Mouse (Mus musculus): ENCODE measurements around the gene Calhm1. TPM values are rescaled to one million over a fixed set of nuclear protein-coding genes. Genes with fewer than 3 reads are reported as not detected.
"Not testable (repeated sequence)": the region's sequence is repeated elsewhere in the genome, so short reads cannot be mapped to it uniquely, and the experiment has no call there.

Gene Calhm1
- total RNA-seq, 2 experiments from 2014 or later = not detected

DNA sequence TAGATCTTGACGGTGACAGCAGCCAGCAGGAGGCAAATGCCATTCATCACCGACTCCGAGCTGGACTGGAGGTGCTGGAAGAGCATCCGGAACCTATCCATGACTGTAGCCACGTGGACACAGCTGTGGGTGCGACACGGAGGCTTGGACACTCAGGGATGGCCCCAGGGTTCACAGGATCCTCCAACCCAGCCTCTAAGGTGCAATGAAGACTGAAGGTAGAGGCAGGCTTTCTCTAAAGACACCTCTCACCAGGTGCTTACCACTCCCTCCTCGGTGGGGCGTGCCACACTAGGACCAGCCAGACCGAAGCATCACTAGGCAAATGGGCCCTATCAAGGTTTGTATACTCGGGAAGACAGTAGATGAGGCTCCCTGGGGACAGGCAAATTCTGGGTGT lies 13.6 kb upstream of the Calhm1 start, which contains the start of gene Calhm3:
TSS of gene Calhm3 (minus strand) at position 101 of the 400 bp plus-strand sequence.
- intact Hi-C loops (cut with DNase I) = no loop called here
- no peak for DNase-seq

DNA sequence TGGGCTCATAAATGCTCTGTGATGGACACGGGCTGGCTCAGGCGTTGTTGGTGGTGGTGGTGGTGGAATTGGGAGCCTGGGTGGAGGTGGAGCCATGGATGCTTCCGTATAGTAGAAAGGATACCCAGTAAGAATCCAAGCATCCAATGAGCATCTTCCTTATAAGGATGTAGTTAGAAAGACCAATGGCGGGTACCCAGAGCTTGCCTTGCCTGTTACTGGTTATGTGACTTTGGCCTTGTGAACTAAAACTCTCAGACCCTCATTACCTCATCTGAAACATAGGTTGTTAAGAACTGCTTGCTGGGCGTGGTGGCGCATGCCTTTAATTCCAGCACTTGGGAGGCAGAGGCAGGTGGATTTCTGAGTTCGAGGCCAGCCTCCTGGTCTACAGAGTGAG lies 9.7 kb upstream of the Calhm1 start:
- intact Hi-C loops (cut with DNase I) = no loop called here
- DNase-seq = no peak

DNA sequence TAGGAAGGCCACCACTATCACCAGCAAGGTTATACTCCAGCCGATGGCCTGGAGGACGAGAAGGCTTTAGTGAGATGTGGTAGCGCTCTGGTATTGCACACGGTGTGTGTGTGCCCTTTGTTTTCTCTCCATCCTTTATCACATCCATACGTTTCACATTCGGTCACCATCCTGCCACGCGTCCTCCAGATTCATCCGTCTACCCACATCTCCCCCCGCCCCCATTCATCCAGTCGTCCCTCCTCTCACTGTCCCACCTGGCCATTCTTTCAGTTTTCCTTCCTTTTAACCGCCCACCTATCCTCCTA lies 8.0 kb upstream of the Calhm1 start:
- DNase-seq = no peak
- intact Hi-C loops (cut with DNase I) = no loop called here

- DNase-seq = no peak
- intact Hi-C loops (cut with DNase I) = no loop called here
Observed at GRCm38 (mm10) chr19:47151332-47152061, 7.4 kb upstream of the Calhm1 start.

GRCm38 (mm10) chr19:47149854-47150253 lies 5.8 kb upstream of the Calhm1 start:
- DNase-seq = no peak
- intact Hi-C loops (cut with DNase I) = no loop called here

- DNase-seq = no peak
- intact Hi-C loops (cut with DNase I) = no loop called here
Observed at GRCm38 (mm10) chr19:47148267-47148847, 4.3 kb upstream of the Calhm1 start.

- DNase-seq = no peak
- intact Hi-C loops (cut with DNase I) = no loop called here
Observed at GRCm38 (mm10) chr19:47142438-47142837, 1.6 kb downstream of the Calhm1 start.

DNA sequence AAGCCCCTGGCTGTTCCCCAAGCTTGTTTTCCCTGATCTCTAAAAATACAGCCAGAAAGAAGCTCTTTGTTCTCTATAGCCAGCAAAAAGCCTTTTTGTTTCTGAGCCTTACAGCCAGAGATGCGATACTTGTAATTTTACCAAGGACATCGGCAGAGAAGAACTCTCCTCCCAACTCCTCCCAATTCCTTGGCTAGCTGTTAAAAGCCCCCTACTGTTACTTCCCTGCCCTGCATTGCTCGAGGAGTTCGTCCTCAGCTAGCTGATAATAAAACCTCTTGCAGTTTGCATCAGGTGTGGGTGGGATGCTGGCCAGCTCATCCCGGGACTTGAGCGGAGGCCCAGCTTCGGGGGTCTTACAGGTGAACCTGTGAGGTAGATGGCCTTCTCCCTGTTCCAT lies 4.4 kb downstream of the Calhm1 start:
- DNase-seq; intact Hi-C loops (cut with DNase I): not testable (repeated sequence)

- peak; percentile 58 for DNase-seq
- intact Hi-C loops (cut with DNase I) = no loop called here
Observed at GRCm38 (mm10) chr19:47137771-47138421, 6.2 kb downstream of the Calhm1 start, which contains the start of gene Calhm2. Calhm2 (minus strand) TSS chr19:47138294.

- DNase-seq = peak; percentile 49 to 58
- intact Hi-C loops (cut with DNase I) = no loop called here
Observed at GRCm38 (mm10) chr19:47137051-47137581, 6.9 kb downstream of the Calhm1 start.

GRCm38 (mm10) chr19:47136170-47136569 lies 7.9 kb downstream of the Calhm1 start:
- intact Hi-C loops (cut with DNase I) = no loop called here
- DNase-seq = no peak

DNA sequence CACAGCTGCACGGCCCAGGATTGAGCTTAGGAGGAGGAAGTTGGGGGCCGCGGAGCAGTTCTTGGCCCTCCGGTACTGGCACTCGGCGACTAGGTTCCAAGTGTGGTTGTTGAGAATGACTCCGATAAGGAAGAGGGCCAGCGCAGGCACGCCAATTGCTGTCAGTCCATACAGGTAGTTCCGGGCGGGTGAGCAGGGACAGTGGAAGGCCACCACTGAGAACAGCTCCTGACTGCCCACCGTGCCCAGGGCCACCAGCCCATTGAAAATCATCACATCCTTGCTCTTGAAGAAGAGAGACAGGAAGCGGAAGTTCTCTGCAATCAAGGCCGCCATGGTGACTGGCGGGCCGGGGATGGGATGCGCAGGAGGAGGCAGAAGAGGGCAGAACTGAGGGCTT lies 8.5 kb downstream of the Calhm1 start:
- DNase-seq = no peak
- intact Hi-C loops (cut with DNase I) = no loop called here

- no peak for DNase-seq
- intact Hi-C loops (cut with DNase I) = no loop called here
Observed at GRCm38 (mm10) chr19:47133161-47133560, 10.9 kb downstream of the Calhm1 start.

DNA sequence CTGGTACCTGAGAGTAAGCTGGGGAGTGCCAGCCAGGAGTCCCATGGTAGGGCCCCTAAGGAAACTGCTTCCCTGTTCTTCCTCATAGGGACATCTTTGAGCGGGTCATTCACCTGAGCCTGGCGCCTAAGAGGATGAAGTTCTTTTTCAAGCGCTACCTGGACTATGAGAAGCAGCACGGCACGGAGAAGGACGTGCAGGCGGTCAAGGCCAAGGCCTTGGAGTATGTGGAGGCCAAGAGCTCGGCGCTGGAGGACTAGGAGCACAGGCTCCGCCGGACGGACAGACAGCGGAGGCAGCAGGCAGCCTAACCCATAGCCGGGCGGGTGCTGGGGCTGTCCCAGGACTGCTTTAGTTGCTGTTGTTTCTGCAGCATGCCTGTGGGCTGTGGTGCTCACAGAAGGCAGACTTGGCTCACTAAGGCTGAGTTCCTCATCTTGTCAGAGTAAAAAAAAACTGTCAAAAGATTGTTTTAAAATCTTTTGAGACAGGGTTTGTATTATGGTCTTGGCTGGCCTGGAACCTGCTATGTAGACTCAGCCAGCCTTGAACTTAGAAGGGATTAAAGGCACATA lies 13.4 kb downstream of the Calhm1 start:
- DNase-seq = no peak
- intact Hi-C loops (cut with DNase I) = no loop called here

DNA sequence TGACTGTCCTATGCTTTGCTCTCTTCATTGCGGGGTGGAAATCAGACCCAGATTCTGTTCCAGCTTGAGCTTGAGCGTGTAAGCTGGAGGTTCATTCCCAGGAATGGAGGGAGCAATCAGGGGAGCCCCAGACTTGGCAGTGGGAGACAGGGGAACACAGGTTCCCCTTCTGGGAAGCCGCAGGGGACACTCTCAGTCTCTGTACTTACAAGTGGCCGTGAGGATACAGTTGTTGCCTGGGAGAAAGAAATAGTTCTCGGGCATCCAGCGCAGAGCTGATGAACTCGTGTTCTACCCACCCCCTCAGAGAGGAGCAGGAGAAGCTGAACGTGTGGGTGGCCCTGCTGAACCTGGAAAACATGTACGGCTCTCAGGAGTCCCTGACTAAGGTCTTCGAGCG lies 15.2 kb downstream of the Calhm1 start:
- intact Hi-C loops (cut with DNase I) = loop anchor here (5.0 kb wide), 1 partner anchor 128 kb away; no protein-coding TSS in a partner anchor
- no peak for DNase-seq

GRCm38 (mm10) chr19:47128164-47128563 lies 15.9 kb downstream of the Calhm1 start:
- no peak for DNase-seq
- intact Hi-C loops (cut with DNase I) = loop anchor here (5.0 kb wide), 1 partner anchor 129 kb away; no protein-coding TSS in a partner anchor

GRCm38 (mm10) chr19:47122802-47123201 lies 21.3 kb downstream of the Calhm1 start:
- intact Hi-C loops (cut with DNase I) = loop anchor here (1.0 kb wide), 1 partner anchor 43 kb away; no protein-coding TSS in a partner anchor
- no peak for DNase-seq

DNA sequence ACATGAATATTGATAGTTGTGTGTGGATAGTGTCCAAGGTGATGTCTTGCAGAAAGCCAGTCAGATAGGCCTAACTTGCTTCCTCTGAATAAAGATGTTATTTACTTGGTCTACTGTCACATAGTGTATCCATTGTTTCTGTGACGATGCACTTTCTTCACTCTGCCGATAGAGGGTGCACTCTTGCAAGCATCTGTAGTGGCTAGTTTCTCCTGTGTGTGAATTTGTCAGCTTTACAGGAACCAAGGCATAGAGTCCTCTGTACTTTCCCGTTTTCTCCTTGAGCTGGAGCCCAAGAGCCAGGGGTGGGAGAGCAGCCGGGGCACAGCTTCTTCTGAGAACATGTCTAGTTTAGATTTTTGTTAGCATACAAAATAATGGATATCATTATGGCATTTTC lies 23.0 kb downstream of the Calhm1 start:
- intact Hi-C loops (cut with DNase I) = no loop called here
- DNase-seq = no peak

GRCm38 (mm10) chr19:47118634-47119033 lies 25.4 kb downstream of the Calhm1 start:
- DNase-seq = no peak
- intact Hi-C loops (cut with DNase I) = no loop called here

GRCm38 (mm10) chr19:47104641-47105271 lies 39.3 kb downstream of the Calhm1 start:
- intact Hi-C loops (cut with DNase I) = no loop called here
- DNase-seq = no peak

DNA sequence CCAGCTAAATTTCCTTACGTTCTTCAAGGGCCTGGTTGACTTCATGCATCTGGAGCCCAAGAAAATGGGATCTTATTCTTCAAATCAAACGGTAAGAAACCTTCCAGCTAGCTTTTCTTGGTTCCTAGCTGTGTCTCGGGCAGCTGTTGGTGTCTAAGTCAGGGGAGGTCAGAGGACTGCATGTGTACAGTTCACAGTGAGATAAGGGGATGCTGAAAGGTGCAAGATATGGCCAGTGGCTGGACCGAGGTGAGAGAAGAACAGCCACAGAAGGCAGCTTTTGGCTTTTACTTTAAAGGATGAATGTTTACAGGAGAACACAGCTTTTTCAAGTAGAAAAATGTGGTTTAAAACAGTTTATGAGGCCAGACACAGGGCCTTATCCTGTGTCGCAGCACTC lies 43.0 kb downstream of the Calhm1 start:
- intact Hi-C loops (cut with DNase I) = no loop called here
- no peak for DNase-seq
